Mouse (Mus musculus) midbrain, embryonic 15.5 days (tissue): Measurements from ENCODE around the gene Cenpa. TPM values are rescaled to one million over a fixed set of nuclear protein-coding genes. Genes with fewer than 3 reads are reported as not detected.
"Not testable (repeated sequence)": the region's sequence is repeated elsewhere in the genome, so short reads cannot be mapped to it uniquely, and the experiment has no call there.

Experiments used
- ATAC-seq: fragments of 200-750 bp; cut with Nextera tagmentation; replicated peaks from 2 replicates; pipeline ENCODE4 v1.8.0; 2017; ENCODE audit warnings: moderate TSS enrichment
- H3K27ac ChIP-seq: fragments of 300-500 bp; sonication (generic); 2 replicates; pipeline ENCODE4 v1.5.1; 2015; ENCODE audit warnings: mild to moderate bottlenecking, inconsistent platforms
- H3K27me3 ChIP-seq: fragments of 300-500 bp; sonication (generic); replicated peaks from 2 replicates; pipeline ENCODE4 v1.6.1; 2015; ENCODE audit warnings: inconsistent platforms
- H3K36me3 ChIP-seq: fragments of 300-500 bp; sonication (generic); replicated peaks from 2 replicates; pipeline ENCODE4 v1.6.1; 2015; ENCODE audit warnings: inconsistent platforms
- H3K4me1 ChIP-seq: fragments of 300-500 bp; sonication (generic); 2 replicates; pipeline ENCODE4 v1.6.1; 2015; ENCODE audit warnings: inconsistent platforms
- H3K4me2 ChIP-seq: fragments of 300-500 bp; sonication (generic); 2 replicates; pipeline ENCODE4 v1.6.1; 2015; ENCODE audit warnings: inconsistent platforms, mild to moderate bottlenecking, moderate library complexity
- H3K4me3 ChIP-seq: fragments of 300-500 bp; sonication (generic); 2 replicates; pipeline ENCODE4 v1.5.1; 2015; ENCODE audit warnings: mild to moderate bottlenecking, inconsistent platforms
- H3K9ac ChIP-seq: fragments of 300-500 bp; sonication (generic); 2 replicates; pipeline ENCODE4 v1.6.1; 2015; ENCODE audit warnings: mild to moderate bottlenecking, inconsistent platforms
- H3K9me3 ChIP-seq: fragments of 300-500 bp; sonication (generic); 2 replicates; pipeline ENCODE4 v1.6.1; 2016; ENCODE audit warnings: inconsistent platforms
- WGBS: fragments of 180-500 bp; shearing (Covaris S2); methylation state at CpG from one replicate; pipeline ENCODE4 v1.1.7; 2015; ENCODE audit warnings: mixed read lengths; 5-methylcytosine and 5-hydroxymethylcytosine counted together
- polyA plus RNA-seq: library from polyadenylated mRNA; unstranded; fragments of >200 nt; fragmentation: Nextera tagmentation; extraction: Ambion mirVana; gene quantifications from 2 replicates; pipeline ENCODE4 v1.2.1, GENCODE M21; 2015

Gene Cenpa
- polyA plus RNA-seq, 1 experiment from 2014 or later = 39.4 TPM

- no peak overlapping the region for H3K4me3 ChIP-seq
- no peak for ATAC-seq
These were observed 33.9 kb downstream of the Cenpa start for GRCm38 (mm10) chr5:30700361-30701000.

GRCm38 (mm10) chr5:30701373-30701772, 34.8 kb downstream of the Cenpa start:
- H3K4me3 ChIP-seq, H3K27ac ChIP-seq, H3K4me1 ChIP-seq, H3K4me2 ChIP-seq, H3K9me3 ChIP-seq, H3K9ac ChIP-seq, H3K36me3 ChIP-seq, H3K27me3 ChIP-seq, ATAC-seq: not testable (repeated sequence)
- WGBS = 29% methylated on average over 4 of the region's 4 CpGs

More at GRCm38 (mm10) chr5:30700361-30701000, 33.9 kb downstream of the Cenpa start:
- no peaks in the 10 kb centered on the region for H3K4me1 ChIP-seq
- no peaks in the 10 kb centered on the region for H3K36me3 ChIP-seq
- no peaks in the 10 kb centered on the region for H3K9me3 ChIP-seq
- no peak overlapping the region for H3K4me2 ChIP-seq
- H3K9ac ChIP-seq = no peak overlapping the region
- H3K27me3 ChIP-seq = no peaks in the 10 kb centered on the region
- WGBS = 88% methylated on average over 8 of the region's 8 CpGs
- H3K27ac ChIP-seq = no peak overlapping the region

- Histone ChIP-seq H3K9ac (no peak overlapping the region), H3K4me3 (no peak overlapping the region), H3K4me2 (no peak overlapping the region), H3K36me3 (no peaks in the 10 kb centered on the region), H3K27me3 (no peaks in the 10 kb centered on the region), H3K4me1 (no peaks in the 10 kb centered on the region), H3K9me3 (no peaks in the 10 kb centered on the region), H3K27ac (no peak overlapping the region)
- no peak for ATAC-seq
- WGBS = 91% methylated on average over 3 of the region's 3 CpGs
These were observed 35.3 kb downstream of the Cenpa start for GRCm38 (mm10) chr5:30701866-30702265.

GRCm38 (mm10) chr5:30709744-30710383, 43.3 kb downstream of the Cenpa start:
- Histone ChIP-seq H3K9me3 (no peaks in the 10 kb centered on the region), H3K4me2 (peak overlapping the region; percentile 78; the same call in 1 of the 2 replicates), H3K4me1 (peaks cover 22% of the 10 kb centered on the region), H3K9ac (no peak overlapping the region), H3K27me3 (no peaks in the 10 kb centered on the region), H3K36me3 (no peaks in the 10 kb centered on the region), H3K27ac (no peak overlapping the region), H3K4me3 (no peak overlapping the region)
- WGBS = 11% methylated on average over 13 of the region's 13 CpGs
- no peak for ATAC-seq

GRCm38 (mm10) chr5:30710486-30710885, 43.9 kb downstream of the Cenpa start:
- no peaks in the 10 kb centered on the region for H3K36me3 ChIP-seq
- H3K9me3 ChIP-seq = no peaks in the 10 kb centered on the region
- H3K4me3 ChIP-seq = peak overlapping the region; percentile 71
- H3K9ac ChIP-seq = peak overlapping the region; percentile 88; the same call in 1 of the 2 replicates
- no peaks in the 10 kb centered on the region for H3K27me3 ChIP-seq
- H3K4me2 ChIP-seq = peak overlapping the region; percentile 78
- WGBS = 24% methylated on average over 8 of the region's 8 CpGs
- ATAC-seq = no peak
- peak overlapping the region; percentile 94 for H3K27ac ChIP-seq
- peaks cover 29% of the 10 kb centered on the region for H3K4me1 ChIP-seq

GRCm38 (mm10) chr5:30711147-30712001, 44.8 kb downstream of the Cenpa start, which contains the start of gene Dpysl5:
Dpysl5 (plus strand) TSS chr5:30711564.
- Histone ChIP-seq H3K27ac (peak within 1 kb of the TSS; percentile 94), H3K36me3 (no peaks in the 10 kb centered on the region), H3K4me2 (peak within 1 kb of the TSS; percentile 78), H3K9me3 (no peaks in the 10 kb centered on the region), H3K4me3 (peak within 1 kb of the TSS; percentile 71), H3K4me1 (peaks cover 33% of the 10 kb centered on the region), H3K27me3 (no peaks in the 10 kb centered on the region), H3K9ac (peak within 1 kb of the TSS; percentile 88)
- under 1% methylated on average over 68 of the region's 71 CpGs for WGBS
- ATAC-seq = peak; percentile 92

- H3K9me3 ChIP-seq = no peaks in the 10 kb centered on the region
- H3K27ac ChIP-seq = peak overlapping the region; percentile 94
- WGBS = under 1% methylated on average over 14 of the region's 14 CpGs
- H3K27me3 ChIP-seq = no peaks in the 10 kb centered on the region
- H3K4me2 ChIP-seq = peak overlapping the region; percentile 78
- H3K4me3 ChIP-seq = peak overlapping the region; percentile 71
- peak overlapping the region; percentile 88 for H3K9ac ChIP-seq
- H3K36me3 ChIP-seq = no peaks in the 10 kb centered on the region
- peak; percentile 43 for ATAC-seq
- peaks cover 35% of the 10 kb centered on the region for H3K4me1 ChIP-seq
These were observed 45.4 kb downstream of the Cenpa start for GRCm38 (mm10) chr5:30712002-30712390.

- Histone ChIP-seq H3K36me3 (no peaks in the 10 kb centered on the region), H3K4me1 (peaks cover 40% of the 10 kb centered on the region), H3K9me3 (no peaks in the 10 kb centered on the region), H3K27me3 (no peaks in the 10 kb centered on the region), H3K4me3 (peak overlapping the region; percentile 71), H3K9ac (peak overlapping the region; percentile 88), H3K4me2 (peak overlapping the region; percentile 78), H3K27ac (peak overlapping the region; percentile 94)
- peak; percentile 73 for ATAC-seq
- WGBS = under 1% methylated on average over 41 of the region's 43 CpGs
These were observed 46.1 kb downstream of the Cenpa start for GRCm38 (mm10) chr5:30712441-30713298.

- peak overlapping the region; percentile 71 for H3K4me3 ChIP-seq
- peaks cover 47% of the 10 kb centered on the region for H3K4me1 ChIP-seq
- ATAC-seq = peak; percentile 26
- peak overlapping the region; percentile 88 for H3K9ac ChIP-seq
- WGBS = 0% methylated on average over 20 of the region's 20 CpGs
- H3K27me3 ChIP-seq = no peaks in the 10 kb centered on the region
- H3K9me3 ChIP-seq = no peaks in the 10 kb centered on the region
- H3K27ac ChIP-seq = peak overlapping the region; percentile 94
- H3K4me2 ChIP-seq = peak overlapping the region; percentile 78
- no peaks in the 10 kb centered on the region for H3K36me3 ChIP-seq
These were observed 46.7 kb downstream of the Cenpa start for GRCm38 (mm10) chr5:30713299-30713675.

GRCm38 (mm10) chr5:30713691-30714090, 47.1 kb downstream of the Cenpa start:
- Histone ChIP-seq H3K9me3 (no peaks in the 10 kb centered on the region), H3K36me3 (no peaks in the 10 kb centered on the region), H3K4me1 (peaks cover 51% of the 10 kb centered on the region), H3K9ac (peak overlapping the region; percentile 88), H3K4me3 (peak overlapping the region; percentile 71), H3K27ac (peak overlapping the region; percentile 94), H3K27me3 (no peaks in the 10 kb centered on the region), H3K4me2 (peak overlapping the region; percentile 78)
- 4% methylated on average over 11 of the region's 11 CpGs for WGBS
- no peak for ATAC-seq

- ATAC-seq = no peak
- no peaks in the 10 kb centered on the region; the same call in 1 of the 2 replicates for H3K36me3 ChIP-seq
- H3K4me1 ChIP-seq = peaks cover 40% of the 10 kb centered on the region
- 93% methylated on average over 2 of the region's 2 CpGs for WGBS
- no peak overlapping the region for H3K9ac ChIP-seq
- H3K27ac ChIP-seq = no peak overlapping the region
- no peak overlapping the region for H3K4me2 ChIP-seq
- no peak overlapping the region for H3K4me3 ChIP-seq
- no peaks in the 10 kb centered on the region for H3K9me3 ChIP-seq
- H3K27me3 ChIP-seq = no peaks in the 10 kb centered on the region
These were observed 49.7 kb downstream of the Cenpa start for GRCm38 (mm10) chr5:30716311-30716710.
